Mouse (Mus musculus) splenic B cell, adult 2 months (primary cell): ENCODE data around the gene Mtus2.
A peak's percentile ranks its signal among the peaks of the same experiment; 100 is the strongest.

ENCODE experiments used
- DNase-seq: peaks from one replicate; pipeline ENCODE4 v3.0.0-alpha.2; 2011; ENCODE audit warnings: low read depth, low spot score
- H3K27me3 ChIP-seq: 2 replicates; pipeline ENCODE4 v1.6.1; 2012; ENCODE audit warnings: mild to moderate bottlenecking, low read length, moderate library complexity, mixed read lengths; ENCODE audit not compliant: control insufficient read depth, poor library complexity, insufficient read depth, severe bottlenecking
- H3K36me3 ChIP-seq: 2 replicates; pipeline ENCODE4 v1.6.1; 2012; ENCODE audit warnings: mild to moderate bottlenecking, low read length, moderate library complexity, mixed read lengths; ENCODE audit not compliant: control insufficient read depth, poor library complexity, insufficient read depth, severe bottlenecking

Mtus2 gene

GRCm38 (mm10) chr5:148211831-148212230 is 254.7 kb downstream of the Mtus2 start:
- Histone ChIP-seq H3K27me3 (no peaks in the 10 kb centered on the region), H3K36me3 (no peaks in the 10 kb centered on the region)
- DNase-seq = no peak

DNA sequence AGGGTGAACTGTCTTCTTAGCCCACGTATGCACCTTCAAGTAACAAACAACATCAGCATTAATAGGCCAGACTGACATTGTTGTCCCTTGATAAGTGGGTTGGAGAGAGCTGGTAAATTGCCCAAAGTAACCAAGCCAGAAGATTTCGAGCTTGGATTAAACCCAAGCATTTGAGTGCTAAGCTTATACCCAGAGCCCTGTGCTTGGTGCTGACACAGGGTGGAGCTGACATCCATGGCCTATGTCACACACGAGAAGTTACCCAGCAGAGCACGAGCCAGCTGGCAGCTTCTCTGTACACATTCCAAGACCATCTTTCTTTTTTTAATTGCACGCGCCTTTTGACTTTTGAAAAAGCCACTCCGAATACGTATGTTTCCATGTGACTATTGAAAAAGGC is 259.7 kb downstream of the Mtus2 start:
- H3K36me3 ChIP-seq = no peaks in the 10 kb centered on the region
- no peaks in the 10 kb centered on the region for H3K27me3 ChIP-seq
- DNase-seq = no peak

GRCm38 (mm10) chr5:148222898-148223297 is 265.8 kb downstream of the Mtus2 start:
- DNase-seq = no peak
- H3K36me3 ChIP-seq = no peaks in the 10 kb centered on the region
- no peaks in the 10 kb centered on the region for H3K27me3 ChIP-seq

- Histone ChIP-seq H3K27me3 (no peaks in the 10 kb centered on the region), H3K36me3 (no peaks in the 10 kb centered on the region)
- no peak for DNase-seq
These were observed 266.9 kb downstream of the Mtus2 start for GRCm38 (mm10) chr5:148224004-148224403.

- no peak for DNase-seq
- no peaks in the 10 kb centered on the region for H3K36me3 ChIP-seq
- no peaks in the 10 kb centered on the region for H3K27me3 ChIP-seq
These were observed 276.6 kb downstream of the Mtus2 start for GRCm38 (mm10) chr5:148233714-148234113.

GRCm38 (mm10) chr5:148236616-148237015 is 279.5 kb downstream of the Mtus2 start:
- no peaks in the 10 kb centered on the region for H3K36me3 ChIP-seq
- no peak for DNase-seq
- H3K27me3 ChIP-seq = no peaks in the 10 kb centered on the region

- no peaks in the 10 kb centered on the region for H3K36me3 ChIP-seq
- DNase-seq = peak; percentile 9
- H3K27me3 ChIP-seq = no peaks in the 10 kb centered on the region
These were observed 281.9 kb downstream of the Mtus2 start for GRCm38 (mm10) chr5:148239067-148239466.

DNA sequence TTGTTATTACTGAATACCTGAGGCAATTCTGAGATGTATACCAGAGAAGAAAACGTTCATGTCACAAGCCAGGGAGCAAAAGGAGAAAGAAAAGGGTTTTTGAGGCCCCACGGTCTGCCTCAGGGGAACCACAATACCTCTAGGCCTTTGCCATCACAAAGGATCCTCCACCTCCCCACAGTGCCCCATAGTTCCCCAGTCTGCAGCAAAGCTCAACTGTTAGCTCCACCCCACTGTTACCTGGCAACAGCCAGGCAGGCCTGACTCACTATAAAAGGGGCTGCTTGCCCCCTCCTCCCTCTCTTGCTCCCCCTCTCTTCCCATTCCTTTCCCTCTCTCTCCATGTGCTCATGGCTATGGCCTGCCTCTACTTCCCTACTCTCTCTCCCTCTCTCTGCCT is 282.6 kb downstream of the Mtus2 start:
- H3K27me3 ChIP-seq = no peaks in the 10 kb centered on the region
- H3K36me3 ChIP-seq = no peaks in the 10 kb centered on the region
- no peak for DNase-seq

GRCm38 (mm10) chr5:148241932-148242331 is 284.8 kb downstream of the Mtus2 start:
- DNase-seq = peak; percentile 55
- Histone ChIP-seq H3K36me3 (no peaks in the 10 kb centered on the region), H3K27me3 (no peaks in the 10 kb centered on the region)

DNA sequence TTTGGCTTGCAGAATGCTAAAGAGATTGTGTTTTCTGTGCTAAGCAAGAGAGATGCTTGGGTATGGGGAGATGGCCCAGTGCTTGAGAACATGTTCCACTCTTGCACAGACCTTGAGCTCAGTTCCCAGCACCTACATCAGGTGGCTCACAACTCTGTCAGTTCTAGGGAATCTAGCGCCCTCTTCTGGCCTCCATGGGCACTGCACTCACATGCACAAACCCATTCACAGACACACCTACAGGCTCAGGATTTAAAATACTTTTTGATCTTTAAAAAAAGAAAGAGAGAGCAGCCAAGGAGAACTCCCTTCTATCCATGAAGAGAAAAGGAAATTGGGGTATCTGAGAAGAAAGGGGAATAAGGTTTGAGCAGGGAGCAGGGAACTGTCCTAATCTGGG is 287.4 kb downstream of the Mtus2 start:
- DNase-seq = no peak
- Histone ChIP-seq H3K36me3 (no peaks in the 10 kb centered on the region), H3K27me3 (no peaks in the 10 kb centered on the region)

GRCm38 (mm10) chr5:148245386-148245785 is 288.3 kb downstream of the Mtus2 start:
- DNase-seq = no peak
- Histone ChIP-seq H3K27me3 (no peaks in the 10 kb centered on the region), H3K36me3 (no peaks in the 10 kb centered on the region)

DNA sequence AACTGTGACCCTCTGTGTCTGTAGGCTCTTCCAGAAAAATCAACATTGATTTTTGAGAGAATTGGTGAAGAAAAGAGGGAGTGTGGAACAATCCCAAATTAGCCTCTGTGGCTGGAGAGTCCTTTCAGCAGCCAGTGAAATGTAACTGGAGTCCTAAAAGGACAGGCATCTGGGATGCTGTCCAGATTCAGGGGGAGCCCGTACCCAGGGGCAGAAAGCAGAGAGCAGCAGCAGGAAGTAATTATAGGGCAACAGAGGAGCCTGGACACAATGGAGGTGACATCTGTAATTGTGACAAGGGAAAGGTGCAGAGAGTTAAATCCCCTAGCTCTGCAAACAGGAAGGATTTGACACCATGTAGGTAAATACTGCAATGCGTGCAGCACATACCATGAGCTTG is 291.1 kb downstream of the Mtus2 start:
- H3K36me3 ChIP-seq = no peaks in the 10 kb centered on the region
- DNase-seq = no peak
- H3K27me3 ChIP-seq = no peaks in the 10 kb centered on the region

GRCm38 (mm10) chr5:148251847-148252246 is 294.7 kb downstream of the Mtus2 start:
- H3K36me3 ChIP-seq = no peaks in the 10 kb centered on the region
- no peak for DNase-seq
- H3K27me3 ChIP-seq = no peaks in the 10 kb centered on the region

DNA sequence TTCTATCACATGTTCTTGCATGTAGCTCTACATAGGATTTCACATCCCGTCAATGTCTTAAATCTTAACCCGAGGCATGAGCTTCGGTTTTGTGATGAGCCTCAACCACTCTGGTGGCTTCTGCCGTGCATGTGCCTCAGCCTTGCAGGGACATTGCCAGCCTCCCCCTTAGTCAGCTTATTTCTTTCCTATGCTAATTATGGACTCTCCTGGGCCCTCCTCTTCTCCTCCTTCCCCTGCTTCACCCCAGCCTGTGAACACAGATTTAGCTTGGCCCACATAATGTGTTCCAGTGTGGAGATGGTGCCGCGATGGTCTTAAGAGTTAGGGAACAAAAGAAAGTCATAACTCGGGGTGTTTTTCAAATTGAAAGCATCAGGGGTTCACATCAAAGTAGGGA is 304.9 kb downstream of the Mtus2 start:
- no peak for DNase-seq
- no peaks in the 10 kb centered on the region for H3K36me3 ChIP-seq
- no peaks in the 10 kb centered on the region; the same call in 1 of the 2 replicates for H3K27me3 ChIP-seq

DNA sequence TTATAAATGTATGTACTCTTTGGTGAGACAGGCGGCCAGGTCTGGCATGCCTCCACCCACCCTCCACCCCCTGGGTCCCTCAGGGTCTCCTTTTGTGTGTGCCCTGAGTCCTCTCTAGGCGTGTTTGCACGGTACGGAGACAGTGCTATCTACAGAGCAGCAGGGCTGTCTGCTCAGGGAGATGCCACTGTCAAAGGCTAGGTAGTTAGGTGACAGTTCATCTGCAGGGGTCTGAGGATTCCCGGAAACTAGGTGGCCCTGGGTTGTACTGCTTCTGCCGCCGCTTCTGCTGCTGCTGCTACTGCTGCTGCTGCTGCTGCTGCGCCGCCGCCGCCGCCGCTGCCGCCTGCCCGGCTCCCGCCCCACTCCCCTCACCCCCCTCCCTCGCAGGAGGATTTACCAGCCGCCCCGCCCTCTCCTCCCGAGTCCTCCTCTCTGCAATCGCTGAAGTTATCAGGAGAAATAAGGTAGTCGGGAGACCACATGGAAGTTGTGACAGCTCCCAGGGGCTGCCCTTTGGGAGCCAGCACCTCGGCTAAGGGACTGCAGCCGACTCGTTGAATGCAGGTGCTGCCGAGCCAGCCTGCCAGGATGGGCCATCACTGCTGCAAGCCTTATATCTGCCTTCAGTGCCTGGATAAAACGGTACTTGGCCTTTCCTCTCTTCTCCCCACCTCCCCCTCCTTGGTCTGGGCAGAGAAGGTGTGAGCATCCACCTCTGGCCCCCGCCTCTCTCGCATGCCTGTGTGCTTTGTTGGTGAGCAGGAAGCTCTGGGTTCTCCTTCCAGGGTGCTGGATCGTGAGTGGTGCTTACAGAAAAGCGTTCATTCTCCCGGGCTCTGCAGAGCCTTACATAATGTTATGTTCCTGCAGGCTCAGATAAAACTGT is 307.9 kb downstream of the Mtus2 start:
- no peak for DNase-seq
- Histone ChIP-seq H3K27me3 (no peaks in the 10 kb centered on the region; the same call in 1 of the 2 replicates), H3K36me3 (no peaks in the 10 kb centered on the region)

- Histone ChIP-seq H3K36me3 (no peaks in the 10 kb centered on the region), H3K27me3 (no peaks in the 10 kb centered on the region; the same call in 1 of the 2 replicates)
- no peak for DNase-seq
These were observed 309.7 kb downstream of the Mtus2 start for GRCm38 (mm10) chr5:148266841-148267240.
